Mouse (Mus musculus) spleen, adult 18-20 months (tissue): ENCODE data around the gene Skint6.
"Not testable (repeated sequence)": the region's sequence is repeated elsewhere in the genome, so short reads cannot be mapped to it uniquely, and the experiment has no call there.

Experiments
- DNase-seq, 2 experiments: peaks; one replicate each; pipeline ENCODE4 v3.0.0; 2022; ENCODE audit warnings: mixed read lengths in 2 of 2

Gene Skint6

DNA sequence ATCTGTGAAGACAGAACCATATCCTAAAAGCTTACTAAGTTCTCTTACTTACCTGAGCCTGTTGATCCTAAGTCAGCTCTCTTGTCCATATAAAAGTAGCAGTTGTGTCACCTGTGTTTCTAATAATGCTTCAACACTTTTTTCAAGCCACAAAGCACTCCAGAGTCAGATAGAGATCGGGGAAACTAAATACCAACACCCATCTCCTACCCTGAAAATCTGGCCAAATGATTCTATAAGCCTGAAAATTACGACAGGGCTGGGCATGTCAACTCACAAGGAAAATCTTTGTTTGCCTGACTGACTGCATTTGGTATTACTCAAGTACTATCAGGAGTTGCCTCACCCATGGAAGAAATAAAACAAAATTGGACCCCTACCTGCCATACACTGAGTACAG, at the start of gene Skint6:
Gene Skint6 (minus strand): TSS at position 101 of the 400 bp plus-strand sequence.
- DNase-seq: no peak

DNA sequence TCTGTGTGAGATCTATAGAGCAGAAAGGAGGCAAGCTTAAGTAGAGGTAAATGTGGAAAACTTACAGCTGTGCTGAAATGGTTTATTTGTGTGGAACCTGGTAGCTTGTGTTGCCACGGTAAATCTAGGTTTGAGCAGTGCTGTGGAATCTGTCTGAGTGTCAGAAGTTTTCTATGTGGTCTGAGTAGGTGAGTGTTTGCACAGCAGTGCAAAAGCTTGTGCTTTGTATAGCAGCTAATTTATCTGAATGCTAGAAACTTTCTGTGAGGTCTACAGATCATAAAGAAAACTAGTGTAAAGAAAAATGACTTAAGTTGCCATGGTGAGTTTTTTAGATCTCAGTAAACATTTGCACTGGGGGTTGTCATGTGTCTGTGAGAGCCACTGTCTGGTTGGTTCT, 34.1 kb upstream of the Skint6 start:
- DNase-seq: no peak

DNA sequence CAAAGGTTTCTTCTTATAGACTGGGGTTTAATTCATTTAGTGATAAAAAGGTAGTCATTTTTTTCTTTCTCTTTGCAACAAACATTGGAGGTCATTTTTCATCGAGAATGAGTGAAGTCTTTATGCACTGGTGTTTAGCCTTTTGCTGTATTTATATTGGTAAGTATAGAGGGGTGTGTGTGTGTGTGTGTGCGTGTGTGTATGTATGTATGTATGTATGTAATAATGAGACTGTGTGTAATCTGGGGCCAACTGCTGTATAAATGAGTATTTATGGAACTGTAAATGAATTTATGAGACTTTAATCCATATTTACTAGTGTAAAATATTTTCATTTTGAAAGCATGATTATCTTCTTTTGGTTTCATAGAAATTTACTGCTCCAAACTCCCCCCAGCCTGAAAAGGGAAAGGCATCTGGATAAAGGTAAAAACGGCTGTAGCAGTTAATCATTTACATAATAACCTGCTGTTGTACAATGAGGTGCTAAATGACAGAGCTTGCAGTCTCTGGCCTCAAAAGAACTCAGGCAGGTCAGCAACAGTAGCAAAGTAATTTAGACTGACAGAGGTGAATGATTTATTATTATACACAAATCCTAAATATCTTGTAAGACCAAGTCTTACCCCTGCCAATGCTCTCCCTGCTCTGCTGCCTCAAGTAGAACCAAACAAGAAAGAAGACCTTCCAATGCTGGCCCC, 15.2 kb upstream of the Skint6 start:
- no peak for DNase-seq

DNA sequence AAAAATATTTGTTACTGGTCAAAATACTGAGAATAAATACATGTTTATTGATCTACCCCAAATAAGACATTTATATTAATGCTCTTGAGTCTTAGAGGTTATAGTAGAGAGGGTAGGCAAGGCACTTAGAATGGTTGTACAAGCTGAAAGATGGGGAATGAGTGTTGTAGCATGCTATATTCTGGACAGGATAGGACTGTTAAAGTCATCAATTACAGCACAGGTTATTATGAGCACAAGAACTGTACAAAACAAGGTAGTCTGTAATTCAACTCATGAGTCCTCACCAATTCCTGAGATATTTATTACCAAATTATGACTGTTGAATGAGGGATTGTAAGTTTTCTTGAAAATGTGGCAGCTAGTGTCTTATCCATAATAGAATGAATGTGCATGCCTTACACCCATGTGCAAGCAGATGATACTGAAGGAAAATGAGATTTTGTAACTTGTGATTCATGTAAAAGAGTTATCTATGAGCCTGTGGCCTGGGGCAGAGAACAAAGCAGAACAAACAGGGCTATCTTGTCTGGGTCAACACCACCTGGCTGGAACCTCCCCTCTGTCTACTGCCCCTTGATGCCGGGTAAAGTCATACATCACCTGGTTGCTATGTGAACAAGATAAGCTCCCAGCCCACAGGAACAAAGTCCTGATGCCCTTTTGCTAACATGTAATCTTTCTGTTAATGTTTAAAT, 23.3 kb downstream of the Skint6 start:
- DNase-seq: no peak

DNA sequence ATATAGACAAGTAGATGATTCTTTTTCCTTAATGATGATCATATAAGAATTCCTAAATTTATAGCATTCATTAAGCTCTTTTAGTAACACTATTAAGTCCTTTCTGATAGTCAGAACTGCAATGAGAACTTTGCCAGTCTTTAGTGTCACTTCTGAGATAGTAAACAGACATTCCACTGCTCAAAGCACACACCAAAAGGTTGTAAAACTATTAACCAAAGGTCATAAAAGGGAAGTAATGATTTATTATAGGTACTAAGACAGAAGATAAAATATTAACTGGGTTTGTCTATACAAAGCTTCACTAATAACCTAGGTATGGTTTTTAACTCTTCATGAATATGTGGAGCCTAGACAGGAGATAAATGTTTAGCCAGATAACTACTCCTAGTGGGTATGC, 41.0 kb downstream of the Skint6 start:
- DNase-seq: no peak

DNA sequence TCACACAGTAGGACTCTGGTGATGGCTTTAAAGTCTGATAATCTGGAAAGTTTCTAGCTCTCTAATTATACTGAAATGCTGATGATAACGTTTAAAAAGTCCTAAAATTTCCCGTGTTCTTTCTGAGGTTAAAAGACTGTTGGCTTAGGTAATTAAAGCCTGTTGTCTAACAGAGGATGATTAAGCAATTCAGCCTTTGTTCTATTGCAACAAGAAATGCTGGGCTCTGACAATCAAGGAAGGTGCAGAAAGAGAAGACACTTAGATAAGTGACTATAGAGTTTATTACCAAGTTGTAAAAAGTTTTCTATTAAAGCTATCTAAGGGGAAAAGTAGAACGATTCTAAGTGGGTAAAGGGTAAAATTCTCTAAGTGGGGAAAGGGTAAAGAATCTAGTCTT, 219.2 kb downstream of the Skint6 start:
- DNase-seq: no peak

DNA sequence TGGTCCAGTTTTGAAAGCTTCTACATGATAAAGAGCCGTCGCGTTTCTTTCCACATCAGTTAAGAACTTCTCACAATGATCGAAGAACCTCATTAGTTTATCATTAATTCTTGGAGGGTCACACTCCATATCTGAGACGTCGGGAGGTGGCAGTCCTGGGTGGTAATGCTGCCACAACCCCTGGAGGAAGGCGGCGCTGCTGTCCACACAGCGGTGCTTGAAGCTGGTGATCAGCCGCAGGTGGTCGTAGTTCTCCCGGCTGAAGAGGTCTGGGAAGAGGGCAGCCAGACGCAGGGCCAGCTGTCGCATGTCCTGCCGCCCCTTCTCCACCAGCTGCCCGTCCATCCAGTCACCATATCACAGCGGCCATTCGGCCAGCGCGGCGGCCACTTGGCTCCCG, 307.6 kb downstream of the Skint6 start:
- not testable (repeated sequence) for DNase-seq

DNA sequence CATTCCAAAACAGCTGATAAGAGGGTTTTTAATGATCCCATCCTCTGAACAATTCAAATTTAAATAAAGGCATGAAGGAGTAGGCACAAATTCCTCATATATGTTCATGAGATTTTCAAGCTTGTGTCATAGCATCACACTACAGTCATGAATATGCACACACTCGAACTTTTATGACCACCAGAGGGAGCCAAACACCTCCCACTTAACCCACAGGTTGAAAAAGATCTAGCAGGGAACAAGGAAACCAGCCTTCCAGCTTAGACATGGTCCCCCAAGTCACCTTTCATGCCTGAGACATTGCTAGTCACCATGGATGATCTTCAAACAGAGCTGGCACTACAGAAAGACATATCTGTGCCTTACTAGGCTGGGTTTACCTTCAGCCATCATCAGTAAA, 496.1 kb downstream of the Skint6 start:
- no peak for DNase-seq

DNA sequence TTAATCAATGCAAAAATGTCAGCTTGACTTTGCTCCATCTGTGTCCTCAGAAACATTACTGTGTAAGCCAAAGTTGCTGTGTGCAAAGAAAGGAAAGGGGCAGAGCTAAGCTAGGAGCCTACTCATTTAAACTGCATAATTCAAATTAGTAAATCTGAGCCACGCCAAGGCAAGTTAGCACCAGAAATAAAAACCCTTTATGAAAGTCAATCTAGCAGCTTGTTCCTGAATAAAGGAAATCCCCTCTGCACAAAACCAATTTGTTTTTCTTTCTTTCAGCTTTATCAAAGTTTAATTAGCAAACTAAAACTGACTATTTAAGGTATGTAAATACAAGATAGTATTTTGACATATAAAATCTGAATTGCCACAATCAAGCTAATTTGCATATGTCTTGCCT, 512.0 kb downstream of the Skint6 start, which contains the start of gene Skint10:
Gene Skint10 (minus strand): TSS at position 101 of the 400 bp plus-strand sequence.
- no peak for DNase-seq
